Mouse (Mus musculus) ES-E14 (cell line): ENCODE data around the gene C77080. TPM values are rescaled to one million over a fixed set of nuclear protein-coding genes. Genes with fewer than 3 reads are reported as not detected.

ENCODE experiments used
- DNase-seq: peaks from one replicate; pipeline ENCODE4 v3.0.0-alpha.2; 2013; ENCODE audit warnings: low read depth, low spot score
- H3K27ac ChIP-seq: 2 replicates; pipeline ENCODE4 v1.5.1; 2012; ENCODE audit warnings: low read depth, mild to moderate bottlenecking, low read length, moderate library complexity, mixed read lengths; ENCODE audit not compliant: poor library complexity, insufficient read depth, severe bottlenecking
- H3K36me3 ChIP-seq: 2 replicates; pipeline ENCODE4 v1.6.1; 2012; ENCODE audit warnings: mild to moderate bottlenecking, low read length, moderate library complexity, mixed read lengths; ENCODE audit not compliant: control insufficient read depth, poor library complexity, insufficient read depth, severe bottlenecking
- H3K4me1 ChIP-seq, 2 experiments: fragments of 150-350 bp in 1 of 2; sonication (generic) in 1 of 2; 2 replicates each; pipeline ENCODE4 v1.6.1; 2012; ENCODE audit warnings: low read length in 2 of 2, mild to moderate bottlenecking in 1 of 2, mixed read lengths in 1 of 2; ENCODE audit not compliant: control insufficient read depth in 2 of 2, insufficient read depth in 2 of 2, poor library complexity in 1 of 2
- H3K4me3 ChIP-seq, 2 experiments: fragments of 150-350 bp in 1 of 2; sonication (generic) in 1 of 2; 2 replicates each; pipeline ENCODE4 v1.5.1; 2012; ENCODE audit warnings: low read length in 2 of 2, low read depth in 1 of 2, mild to moderate bottlenecking in 1 of 2, mixed read lengths in 1 of 2; ENCODE audit not compliant: insufficient read depth in 1 of 2, poor library complexity in 1 of 2, severe bottlenecking in 1 of 2
- H3K9ac ChIP-seq: 2 replicates; pipeline ENCODE4 v1.6.1; 2012; ENCODE audit warnings: low read depth, mild to moderate bottlenecking, low read length, mixed read lengths; ENCODE audit not compliant: poor library complexity, insufficient read depth, severe bottlenecking
- H3K9me3 ChIP-seq: fragments of 150-350 bp; sonication (generic); 2 replicates; pipeline ENCODE4 v1.6.1; 2012; ENCODE audit warnings: low read depth, mild to moderate bottlenecking, low read length; ENCODE audit not compliant: control insufficient read depth, insufficient read depth
- CHD2 ChIP-seq: IDR thresholded peaks from 2 replicates; pipeline ENCODE4 v1.6.1; 2014; ENCODE audit warnings: mild to moderate bottlenecking, low read depth, low read length, inconsistent platforms
- HCFC1 ChIP-seq: IDR thresholded peaks from 2 replicates; pipeline ENCODE4 v1.6.1; 2012; ENCODE audit warnings: low read length, inconsistent platforms, borderline replicate concordance; ENCODE audit not compliant: insufficient read depth
- MAFK ChIP-seq: IDR thresholded peaks from 2 replicates; pipeline ENCODE4 v1.6.1; 2014; ENCODE audit warnings: mild to moderate bottlenecking, low read depth, low read length, inconsistent platforms; ENCODE audit not compliant: insufficient read depth
- ZC3H11A ChIP-seq: IDR thresholded peaks from 2 replicates; pipeline ENCODE4 v1.6.1; 2012; ENCODE audit warnings: low read depth, mild to moderate bottlenecking, inconsistent platforms, low read length, borderline replicate concordance
- ZNF384 ChIP-seq: IDR thresholded peaks from 2 replicates; pipeline ENCODE4 v1.6.1; 2012; ENCODE audit warnings: low read depth, low read length, inconsistent platforms
- in situ Hi-C, 2 experiments: fragments of 600-800 bp; cut with MboI; formaldehyde crosslinking; loops; one replicate each; pipeline ENCODE4 v1.15.1; 2025; ENCODE audit warnings: low sequenced_read_pairs in 2 of 2, inconsistent platforms in 1 of 2; ENCODE audit not compliant: unreplicated experiment in 2 of 2
- total RNA-seq: library from RNA; depleted of rRNA; stranded (reverse); fragments of 300-350 nt; gene quantifications from 2 replicates; pipeline ENCODE4 v1.2.3, GENCODE M21; 2012

Gene C77080
- total RNA-seq, 1 experiment, result 14.4 TPM

DNA sequence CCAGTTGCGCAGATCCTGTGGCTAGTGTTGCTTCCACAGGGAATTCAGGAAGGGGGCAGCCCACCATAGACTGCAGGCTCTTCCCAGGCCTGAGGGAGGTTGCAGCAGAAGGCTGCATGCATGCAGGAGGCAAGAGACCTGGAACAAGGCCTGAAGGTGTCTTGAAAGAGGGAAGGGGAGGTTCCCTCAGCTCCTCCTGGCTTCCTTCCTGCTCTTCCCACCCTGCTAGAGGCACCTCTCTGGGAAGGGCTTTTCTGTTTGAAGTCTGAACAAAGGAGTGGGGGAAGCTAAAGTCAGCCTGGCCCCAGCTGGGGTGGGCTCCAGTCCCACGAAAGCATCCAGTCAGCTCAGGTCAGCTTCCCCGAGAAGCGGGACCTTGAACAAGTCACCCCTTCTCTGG, 18.9 kb downstream of the C77080 start:
- peaks cover 9 to 42% of the 10 kb centered on the region in 2 experiments; a peak in 3 of 4 replicates for H3K4me1 ChIP-seq

DNA sequence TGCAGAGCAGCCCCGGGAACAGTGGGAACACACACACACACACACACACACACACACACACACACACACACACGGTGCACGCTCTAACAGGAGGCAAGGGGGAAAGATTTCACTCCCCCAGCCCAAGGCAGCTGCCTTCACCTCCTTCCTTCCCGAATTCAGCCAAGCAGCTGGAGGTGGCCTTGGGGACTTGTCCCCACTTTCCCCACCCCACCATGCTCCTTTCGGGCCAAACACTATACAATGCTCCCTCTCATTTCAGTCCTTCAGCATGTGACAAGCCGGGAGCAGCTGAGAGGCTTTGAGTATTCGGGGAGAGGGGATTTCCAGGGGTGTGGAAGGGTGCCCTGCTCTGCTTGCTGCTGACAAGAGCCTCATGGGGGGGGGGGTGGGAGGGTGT, 19.3 kb downstream of the C77080 start:
- no peak for DNase-seq
- peak overlapping the region; percentile 30; the same call in 1 of the 2 replicates for H3K9ac ChIP-seq
- no peaks in the 10 kb centered on the region for H3K36me3 ChIP-seq
- H3K27ac ChIP-seq, result peak overlapping the region; percentile 27; the same call in 1 of the 2 replicates
- no peak overlapping the region for H3K4me3 ChIP-seq
- in situ Hi-C loops, result no loop called here
- H3K4me1 ChIP-seq, result peaks cover 10 to 45% of the 10 kb centered on the region in 2 experiments; a peak in 3 of 4 replicates
- H3K9me3 ChIP-seq, result no peaks in the 10 kb centered on the region
- no peak for TF ChIP-seq ZC3H11A
- TF ChIP-seq MAFK, result no peak
- TF ChIP-seq CHD2, result no peak
- no peak for TF ChIP-seq HCFC1
- no peak for TF ChIP-seq ZNF384

More for the DNA sequence above, 18.9 kb downstream of the C77080 start:
- H3K9ac ChIP-seq, result peak overlapping the region; percentile 30; the same call in 1 of the 2 replicates
- peak overlapping the region; percentile 69 for H3K27ac ChIP-seq
- peak overlapping the region; percentile 22 to 31; a peak in 3 of 4 replicates for H3K4me3 ChIP-seq
- no peak for DNase-seq
- TF ChIP-seq CHD2, result no peak
- TF ChIP-seq ZNF384, result no peak
- TF ChIP-seq MAFK, result no peak
- no peak for TF ChIP-seq ZC3H11A
- H3K9me3 ChIP-seq, result no peaks in the 10 kb centered on the region
- no peaks in the 10 kb centered on the region for H3K36me3 ChIP-seq
- in situ Hi-C loops, result no loop called here

DNA sequence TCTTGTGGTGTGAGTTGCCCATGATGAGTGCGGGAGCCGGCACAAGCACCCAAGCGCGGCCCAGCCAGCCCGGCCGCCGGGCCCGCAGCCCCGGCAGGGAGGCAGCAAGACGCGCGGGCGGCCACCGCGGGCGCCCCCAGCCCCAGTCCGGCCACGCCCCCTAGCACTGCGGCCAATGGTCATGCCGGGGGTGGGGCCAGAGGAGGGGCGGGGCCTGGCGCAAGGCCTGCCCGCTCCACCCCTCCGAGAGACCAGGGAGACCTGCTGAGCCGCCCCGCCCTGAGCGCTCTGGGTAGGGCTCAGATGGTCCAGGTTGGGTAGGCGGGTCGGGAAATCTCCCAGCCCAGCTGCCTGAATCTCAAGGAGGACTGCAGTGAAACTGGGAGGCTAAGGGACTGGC, 22.1 kb downstream of the C77080 start:
- in situ Hi-C loops, result no loop called here
- no peaks in the 10 kb centered on the region for H3K36me3 ChIP-seq
- peak overlapping the region; percentile 69 for H3K9ac ChIP-seq
- no peak overlapping the region for H3K27ac ChIP-seq
- peak; percentile 86 for DNase-seq
- H3K9me3 ChIP-seq, result no peaks in the 10 kb centered on the region
- peaks cover 10 to 41% of the 10 kb centered on the region in 2 experiments; a peak in 3 of 4 replicates for H3K4me1 ChIP-seq
- peak overlapping the region; percentile 81 to 91 for H3K4me3 ChIP-seq
- TF ChIP-seq ZNF384 (no peak), HCFC1 (no peak), CHD2 (no peak), MAFK (no peak), ZC3H11A (no peak)

DNA sequence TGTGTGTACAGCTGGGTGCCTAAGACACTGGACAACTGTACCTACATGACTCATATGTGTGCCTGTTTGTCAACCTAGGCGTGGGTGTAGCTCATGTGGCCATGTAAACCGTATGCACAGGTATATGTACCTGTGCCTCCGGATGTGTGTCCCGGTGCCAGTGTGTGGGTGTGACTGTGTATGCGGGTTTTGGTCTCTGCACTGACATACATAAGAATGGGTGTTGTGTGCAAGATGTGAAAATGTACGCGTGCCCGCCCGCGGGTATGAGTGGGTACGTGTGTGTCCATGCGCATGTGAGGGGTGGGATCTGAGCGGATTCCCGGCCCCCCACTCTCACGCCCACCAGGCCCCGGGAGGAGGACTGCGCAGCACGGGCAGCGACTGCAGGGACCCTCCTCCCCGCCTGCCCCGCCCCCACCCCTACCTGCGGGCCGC, 22.6 kb downstream of the C77080 start:
- H3K4me1 ChIP-seq, result peaks cover 10 to 41% of the 10 kb centered on the region in 2 experiments; a peak in 3 of 4 replicates
- TF ChIP-seq ZNF384 (no peak), ZC3H11A (no peak), HCFC1 (no peak), CHD2 (no peak), MAFK (no peak)
- in situ Hi-C loops, result no loop called here
- H3K9me3 ChIP-seq, result no peaks in the 10 kb centered on the region
- peak overlapping the region; percentile 81 to 91 for H3K4me3 ChIP-seq
- H3K36me3 ChIP-seq, result no peaks in the 10 kb centered on the region
- H3K9ac ChIP-seq, result peak overlapping the region; percentile 69
- no peak for DNase-seq
- H3K27ac ChIP-seq, result no peak overlapping the region
